Mouse (Mus musculus): ENCODE measurements around the gene Phf19. TPM values are rescaled to one million over a fixed set of nuclear protein-coding genes. Genes with fewer than 3 reads are reported as not detected.

The Phf19 gene
- polyA plus RNA-seq, 1 experiment from 2014 or later = 4.2 TPM

DNA sequence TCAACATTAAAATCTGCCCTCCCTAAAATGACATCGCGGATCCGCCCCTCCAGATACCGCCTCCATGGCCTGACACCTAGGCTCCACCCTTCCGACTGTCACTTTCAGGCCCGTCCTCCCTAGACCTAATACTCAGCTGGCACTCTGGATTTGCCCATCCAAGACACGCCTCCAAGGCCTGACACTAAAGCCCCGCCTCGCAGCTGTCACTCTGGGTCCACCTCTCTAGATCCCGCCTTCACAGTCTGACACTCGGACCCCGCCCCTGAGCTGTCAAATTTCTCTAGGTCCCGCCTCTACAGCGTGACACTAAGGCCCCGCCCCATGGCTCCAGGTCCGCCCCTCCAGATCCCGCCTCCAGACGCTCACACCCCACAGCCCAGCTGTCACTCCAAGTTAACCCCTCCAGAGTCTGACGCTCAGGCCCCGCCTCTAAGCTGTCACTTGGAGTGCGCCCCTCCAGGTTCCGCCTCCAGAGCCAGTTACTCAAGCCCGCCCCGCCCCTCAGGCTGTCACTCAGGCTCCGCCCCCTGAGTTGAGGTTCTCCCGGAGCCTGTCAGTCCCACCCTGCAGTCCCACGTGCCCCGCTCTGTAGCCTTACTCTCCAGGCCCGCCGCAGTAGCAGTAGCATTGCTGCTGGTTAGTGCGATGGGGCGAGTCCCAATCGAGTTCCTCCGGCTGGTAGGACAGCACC, 8.8 kb downstream of the Phf19 start:
- Histone ChIP-seq H3K36me3 (no peaks in the 10 kb centered on the region; the same call in 1 of the 2 replicates), H3K4me2 (peak overlapping the region; percentile 57), H3K27me3 (no peaks in the 10 kb centered on the region), H3K4me3 (peak overlapping the region; percentile 20), H3K9me3 (no peaks in the 10 kb centered on the region), H3K9ac (no peak overlapping the region), H3K4me1 (peaks cover 21% of the 10 kb centered on the region), H3K27ac (peak overlapping the region; percentile 54)
- WGBS = under 1% methylated on average over 34 of the region's 34 CpGs
- ATAC-seq (ENCODE audit: borderline replicate concordance, extremely low read depth, low FRiP score, low TSS enrichment) = peak; percentile 95

DNA sequence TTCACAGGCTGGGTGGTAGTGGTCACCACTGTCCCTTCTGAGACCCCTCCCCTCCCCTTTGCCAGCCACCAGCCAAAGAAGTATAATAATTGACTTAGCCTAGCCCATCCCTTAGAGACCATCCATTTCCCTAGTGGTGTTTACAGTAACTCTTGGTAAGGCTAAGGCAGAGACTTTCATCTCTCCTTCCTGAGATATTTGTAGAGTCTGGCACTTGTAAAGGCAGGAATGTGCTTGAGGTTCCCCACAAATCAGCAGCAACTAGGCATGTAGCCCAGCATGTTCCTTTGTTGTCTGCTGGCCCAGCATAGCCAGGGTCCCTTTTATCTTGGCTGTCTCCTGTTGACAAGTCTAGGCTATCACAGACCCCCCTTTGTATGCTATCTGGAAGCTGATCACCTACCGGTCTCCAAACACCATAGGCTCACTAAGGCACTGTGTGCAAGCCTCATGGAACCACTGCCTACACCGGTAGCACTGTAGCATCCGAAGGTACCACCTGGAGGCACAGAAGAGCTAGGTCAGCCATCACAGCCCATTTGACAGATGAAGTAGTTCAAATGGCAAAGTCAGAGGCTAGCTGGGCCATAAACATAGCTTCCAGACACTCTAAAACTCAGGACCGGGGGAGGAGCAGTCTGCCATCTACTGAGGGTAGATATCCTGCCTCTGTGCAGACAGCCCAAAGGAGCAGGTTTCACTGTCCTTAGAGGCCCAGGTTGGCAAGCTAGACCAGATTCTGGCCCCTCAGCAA, 10.0 kb downstream of the Phf19 start:
- no peak overlapping the region for H3K4me2 ChIP-seq
- H3K36me3 ChIP-seq = no peaks in the 10 kb centered on the region
- H3K4me3 ChIP-seq = no peak overlapping the region
- H3K9ac ChIP-seq = no peak overlapping the region
- H3K9me3 ChIP-seq = no peaks in the 10 kb centered on the region
- H3K4me1 ChIP-seq = peaks cover 21% of the 10 kb centered on the region
- WGBS = 53% methylated on average over 4 of the region's 4 CpGs
- H3K27me3 ChIP-seq = no peaks in the 10 kb centered on the region
- H3K27ac ChIP-seq = peak overlapping the region; percentile 56
- ATAC-seq (ENCODE audit: borderline replicate concordance, extremely low read depth, low FRiP score, low TSS enrichment) = no peak

- WGBS = 86% methylated on average over 7 of the region's 7 CpGs
- peaks cover 21% of the 10 kb centered on the region for H3K4me1 ChIP-seq
- H3K4me2 ChIP-seq = no peak overlapping the region
- ATAC-seq (ENCODE audit: borderline replicate concordance, extremely low read depth, low FRiP score, low TSS enrichment) = no peak
- peak overlapping the region; percentile 56 for H3K27ac ChIP-seq
- no peak overlapping the region for H3K9ac ChIP-seq
- H3K27me3 ChIP-seq = no peaks in the 10 kb centered on the region
- H3K36me3 ChIP-seq = no peaks in the 10 kb centered on the region
- H3K9me3 ChIP-seq = no peaks in the 10 kb centered on the region
- no peak overlapping the region for H3K4me3 ChIP-seq
These were observed 10.6 kb downstream of the Phf19 start for GRCm38 (mm10) chr2:34903191-34903590.

- Histone ChIP-seq H3K9ac (no peak overlapping the region), H3K4me2 (no peak overlapping the region), H3K27ac (peak overlapping the region; percentile 56), H3K4me3 (no peak overlapping the region), H3K4me1 (peaks cover 21% of the 10 kb centered on the region), H3K9me3 (no peaks in the 10 kb centered on the region), H3K36me3 (no peaks in the 10 kb centered on the region), H3K27me3 (no peaks in the 10 kb centered on the region)
- no peak for ATAC-seq (ENCODE audit: borderline replicate concordance, extremely low read depth, low FRiP score, low TSS enrichment)
- WGBS = 78% methylated on average over 6 of the region's 6 CpGs
These were observed 11.1 kb downstream of the Phf19 start for GRCm38 (mm10) chr2:34902731-34903130.

- WGBS = 80% methylated on average over 4 of the region's 4 CpGs
- no peak overlapping the region for H3K4me3 ChIP-seq
- H3K27ac ChIP-seq = no peak overlapping the region
- no peaks in the 10 kb centered on the region for H3K27me3 ChIP-seq
- H3K4me1 ChIP-seq = peaks cover 21% of the 10 kb centered on the region
- H3K4me2 ChIP-seq = no peak overlapping the region
- H3K36me3 ChIP-seq = no peaks in the 10 kb centered on the region
- H3K9ac ChIP-seq = no peak overlapping the region
- H3K9me3 ChIP-seq = no peaks in the 10 kb centered on the region
- no peak for ATAC-seq (ENCODE audit: borderline replicate concordance, extremely low read depth, low FRiP score, low TSS enrichment)
These were observed 12.1 kb downstream of the Phf19 start for GRCm38 (mm10) chr2:34901726-34902125.

DNA sequence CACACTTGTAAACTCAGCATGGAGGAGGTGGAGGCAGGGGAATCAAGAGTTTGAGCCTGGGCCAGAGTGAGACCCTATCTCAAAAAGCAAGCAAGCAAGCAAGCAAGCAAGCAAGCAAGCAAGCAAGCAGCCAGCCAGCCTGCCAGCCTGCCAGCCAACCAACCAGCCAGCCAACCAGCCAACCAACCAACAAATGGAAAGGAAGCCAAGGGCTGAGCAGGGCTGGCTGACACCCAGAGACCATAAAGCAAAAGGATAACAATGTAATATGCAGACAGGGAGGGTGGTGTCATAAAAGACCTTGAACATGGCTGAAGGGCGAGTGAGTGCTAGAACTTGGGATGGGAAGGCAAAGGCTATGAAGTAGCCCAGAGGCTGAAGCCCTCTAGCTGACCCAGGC, 13.4 kb downstream of the Phf19 start:
- ATAC-seq (ENCODE audit: borderline replicate concordance, extremely low read depth, low FRiP score, low TSS enrichment) = no peak
- 76% methylated on average over 1 of the region's 1 CpGs for WGBS
- Histone ChIP-seq H3K4me2 (no peak overlapping the region), H3K4me3 (no peak overlapping the region), H3K36me3 (no peaks in the 10 kb centered on the region), H3K9ac (no peak overlapping the region), H3K4me1 (peaks cover 21% of the 10 kb centered on the region), H3K9me3 (no peaks in the 10 kb centered on the region), H3K27me3 (no peaks in the 10 kb centered on the region), H3K27ac (no peak overlapping the region)

DNA sequence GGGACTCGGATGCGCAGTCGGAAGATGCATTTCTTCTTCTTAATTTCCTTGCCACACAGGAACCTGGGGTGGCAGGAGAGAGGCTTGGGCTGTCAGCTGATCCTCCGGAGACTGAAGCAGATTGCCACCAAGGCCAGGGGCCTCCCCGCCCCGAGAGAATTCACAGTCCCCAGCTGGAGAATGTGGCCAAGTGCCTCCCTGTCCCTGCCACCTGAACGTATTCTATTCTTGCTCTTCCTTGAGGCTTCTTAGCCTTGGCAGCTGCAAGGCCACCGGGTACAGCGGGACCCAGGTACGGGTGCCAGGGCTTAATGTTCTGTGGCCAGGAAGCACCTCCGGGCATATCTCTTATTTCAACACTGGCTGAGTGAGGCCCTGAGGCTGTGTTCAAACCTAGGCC, 14.1 kb downstream of the Phf19 start:
- Histone ChIP-seq H3K4me1 (peaks cover 21% of the 10 kb centered on the region), H3K4me2 (no peak overlapping the region), H3K9me3 (no peaks in the 10 kb centered on the region), H3K27ac (no peak overlapping the region), H3K27me3 (no peaks in the 10 kb centered on the region), H3K4me3 (no peak overlapping the region), H3K9ac (no peak overlapping the region), H3K36me3 (no peaks in the 10 kb centered on the region)
- WGBS = 80% methylated on average over 11 of the region's 11 CpGs
- no peak for ATAC-seq (ENCODE audit: borderline replicate concordance, extremely low read depth, low FRiP score, low TSS enrichment)

DNA sequence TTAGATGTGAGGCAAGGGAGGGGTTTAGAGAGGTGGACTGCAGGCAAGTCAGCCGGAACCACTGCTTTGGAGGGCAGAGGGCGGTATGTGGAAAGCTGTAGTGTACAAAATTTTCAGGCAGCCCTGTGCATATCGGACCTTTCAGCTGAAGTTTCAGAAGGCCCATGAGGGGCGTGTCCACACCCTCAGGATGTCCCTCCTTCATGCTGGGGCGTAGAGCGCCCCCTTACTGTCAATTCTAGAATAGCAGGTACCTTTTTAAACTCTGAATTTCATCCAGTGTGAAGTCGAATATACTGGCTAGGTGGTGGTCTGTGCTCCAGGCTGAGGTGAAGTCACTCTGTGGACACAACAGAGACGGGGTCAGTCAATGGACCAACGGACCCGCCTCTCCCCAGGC, 16.0 kb downstream of the Phf19 start:
- Histone ChIP-seq H3K4me3 (no peak overlapping the region), H3K9me3 (no peaks in the 10 kb centered on the region), H3K27me3 (no peaks in the 10 kb centered on the region), H3K27ac (no peak overlapping the region), H3K4me1 (peaks cover 4% of the 10 kb centered on the region), H3K36me3 (no peaks in the 10 kb centered on the region), H3K9ac (no peak overlapping the region), H3K4me2 (no peak overlapping the region)
- no peak for ATAC-seq (ENCODE audit: borderline replicate concordance, extremely low read depth, low FRiP score, low TSS enrichment)
- 18% methylated on average over 10 of the region's 10 CpGs for WGBS

DNA sequence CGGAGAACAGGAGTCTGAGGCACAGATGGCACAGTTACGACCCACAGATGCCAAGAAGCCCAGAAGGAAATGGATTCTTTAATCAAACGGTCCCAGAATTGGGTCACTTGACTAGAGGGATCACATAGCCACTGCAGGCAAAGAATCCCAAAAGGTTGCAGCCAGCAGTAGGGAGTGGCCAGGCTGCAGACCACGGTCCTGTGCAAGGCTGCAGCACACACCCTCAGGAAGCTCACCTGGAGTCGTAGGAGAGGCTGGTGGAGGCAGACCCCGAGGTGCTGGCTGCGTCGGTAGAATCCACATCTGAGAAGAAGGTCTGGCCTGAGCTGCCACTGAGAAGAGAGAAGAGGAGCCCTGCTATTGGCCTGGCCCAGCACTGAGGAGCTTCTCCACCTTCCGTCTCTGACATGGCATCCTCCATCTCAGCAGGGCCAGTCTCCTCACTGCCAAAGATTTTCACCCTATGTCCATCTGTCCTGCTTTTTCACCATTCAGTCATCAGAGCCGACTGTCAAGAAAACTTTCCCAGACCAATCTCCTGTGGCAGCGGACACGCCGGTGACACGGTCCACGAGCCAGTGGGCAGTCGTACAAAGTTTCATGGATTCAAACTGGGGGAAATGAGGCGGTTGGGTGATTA, 16.9 kb downstream of the Phf19 start:
- Histone ChIP-seq H3K27me3 (no peaks in the 10 kb centered on the region), H3K9ac (no peak overlapping the region), H3K27ac (no peak overlapping the region), H3K4me3 (no peak overlapping the region), H3K4me2 (no peak overlapping the region), H3K9me3 (no peaks in the 10 kb centered on the region), H3K4me1 (no peaks in the 10 kb centered on the region), H3K36me3 (no peaks in the 10 kb centered on the region)
- no peak for ATAC-seq (ENCODE audit: borderline replicate concordance, extremely low read depth, low FRiP score, low TSS enrichment)
- WGBS = 82% methylated on average over 17 of the region's 17 CpGs

GRCm38 (mm10) chr2:34895503-34896113, 18.2 kb downstream of the Phf19 start:
- no peaks in the 10 kb centered on the region for H3K36me3 ChIP-seq
- H3K9ac ChIP-seq = no peak overlapping the region
- H3K27ac ChIP-seq = no peak overlapping the region
- H3K27me3 ChIP-seq = no peaks in the 10 kb centered on the region
- 74% methylated on average over 19 of the region's 19 CpGs for WGBS
- H3K4me3 ChIP-seq = no peak overlapping the region
- no peak for ATAC-seq (ENCODE audit: borderline replicate concordance, extremely low read depth, low FRiP score, low TSS enrichment)
- H3K9me3 ChIP-seq = no peaks in the 10 kb centered on the region
- H3K4me2 ChIP-seq = no peak overlapping the region
- H3K4me1 ChIP-seq = no peaks in the 10 kb centered on the region

GRCm38 (mm10) chr2:34893950-34894349, 19.9 kb downstream of the Phf19 start:
- ATAC-seq (ENCODE audit: borderline replicate concordance, extremely low read depth, low FRiP score, low TSS enrichment) = no peak
- 63% methylated on average over 5 of the region's 5 CpGs for WGBS

More at GRCm38 (mm10) chr2:34893950-34894349, 19.9 kb downstream of the Phf19 start:
- Histone ChIP-seq H3K27me3 (no peaks in the 10 kb centered on the region), H3K9ac (no peak overlapping the region), H3K4me2 (no peak overlapping the region), H3K4me3 (no peak overlapping the region), H3K4me1 (no peaks in the 10 kb centered on the region), H3K36me3 (no peaks in the 10 kb centered on the region), H3K27ac (no peak overlapping the region), H3K9me3 (no peaks in the 10 kb centered on the region)

All from lung, embryonic 15.5 days (tissue).